Mouse (Mus musculus) thymus, adult 2 months (tissue): ENCODE data around the gene Slco2a1.

Experiments used
- CTCF ChIP-seq: fragments of 200-500 bp; IDR thresholded peaks from 2 replicates; pipeline ENCODE4 v1.5.1; 2012; ENCODE audit warnings: mild to moderate bottlenecking, control low read depth, low read length, moderate library complexity, borderline replicate concordance; ENCODE audit not compliant: control insufficient read depth, poor library complexity, insufficient read depth; ENCODE audit errors: extremely low read depth
- POLR2A ChIP-seq: fragments of 200-500 bp; IDR thresholded peaks from 2 replicates; pipeline ENCODE4 v1.6.1; 2012; ENCODE audit warnings: mild to moderate bottlenecking, low read length, control low read depth, moderate library complexity; ENCODE audit not compliant: control insufficient read depth, poor library complexity, insufficient read depth; ENCODE audit errors: extremely low read depth

GRCm38 (mm10) chr9:102964644-102965043 is 23.9 kb upstream of the Slco2a1 start:
- TF ChIP-seq CTCF (no peak), POLR2A (no peak)
